Mouse (Mus musculus) thymus, adult 2 months (tissue): ENCODE measurements around the gene Nxnl1. TPM values are rescaled to one million over a fixed set of nuclear protein-coding genes. Genes with fewer than 3 reads are reported as not detected.

ENCODE experiments used
- DNase-seq: peaks from one replicate; pipeline ENCODE4 v3.0.0; 2021
- H3K27ac ChIP-seq: fragments of 200-500 bp; 2 replicates; pipeline ENCODE4 v1.5.1; 2012; ENCODE audit warnings: low read length, control low read depth; ENCODE audit not compliant: control insufficient read depth, insufficient read depth
- H3K27me3 ChIP-seq: fragments of 200-500 bp; 2 replicates; pipeline ENCODE4 v1.6.1; 2012; ENCODE audit warnings: mild to moderate bottlenecking, low read length, moderate library complexity, mixed read lengths; ENCODE audit not compliant: control insufficient read depth, insufficient read depth
- H3K36me3 ChIP-seq: fragments of 200-500 bp; 2 replicates; pipeline ENCODE4 v1.6.1; 2012; ENCODE audit warnings: mild to moderate bottlenecking, low read length, moderate library complexity; ENCODE audit not compliant: control insufficient read depth, insufficient read depth
- H3K4me1 ChIP-seq: fragments of 200-500 bp; replicated peaks from 2 replicates; pipeline ENCODE4 v1.6.1; 2012; ENCODE audit warnings: low read length; ENCODE audit not compliant: control insufficient read depth, insufficient read depth
- H3K4me3 ChIP-seq: fragments of 200-500 bp; 2 replicates; pipeline ENCODE4 v1.5.1; 2012; ENCODE audit warnings: mild to moderate bottlenecking, low read length, control low read depth, moderate library complexity; ENCODE audit not compliant: control insufficient read depth, insufficient read depth
- CTCF ChIP-seq: fragments of 200-500 bp; IDR thresholded peaks from 2 replicates; pipeline ENCODE4 v1.5.1; 2012; ENCODE audit warnings: mild to moderate bottlenecking, control low read depth, low read length, moderate library complexity, borderline replicate concordance; ENCODE audit not compliant: control insufficient read depth, poor library complexity, insufficient read depth; ENCODE audit errors: extremely low read depth
- POLR2A ChIP-seq: fragments of 200-500 bp; IDR thresholded peaks from 2 replicates; pipeline ENCODE4 v1.6.1; 2012; ENCODE audit warnings: mild to moderate bottlenecking, low read length, control low read depth, moderate library complexity; ENCODE audit not compliant: control insufficient read depth, poor library complexity, insufficient read depth; ENCODE audit errors: extremely low read depth
- WGBS: fragments of 180-500 bp; shearing (Covaris S2); methylation state at CpG from one replicate; pipeline ENCODE4 v1.1.7; 2018; 5-methylcytosine and 5-hydroxymethylcytosine counted together
- polyA plus RNA-seq: library from polyadenylated mRNA; depleted of rRNA; stranded (reverse); fragments of >200 nt; gene quantifications from 2 replicates; pipeline ENCODE4 v1.2.3, GENCODE M21; 2012

Nxnl1 gene
- polyA plus RNA-seq, 1 experiment = 0.05 TPM

DNA sequence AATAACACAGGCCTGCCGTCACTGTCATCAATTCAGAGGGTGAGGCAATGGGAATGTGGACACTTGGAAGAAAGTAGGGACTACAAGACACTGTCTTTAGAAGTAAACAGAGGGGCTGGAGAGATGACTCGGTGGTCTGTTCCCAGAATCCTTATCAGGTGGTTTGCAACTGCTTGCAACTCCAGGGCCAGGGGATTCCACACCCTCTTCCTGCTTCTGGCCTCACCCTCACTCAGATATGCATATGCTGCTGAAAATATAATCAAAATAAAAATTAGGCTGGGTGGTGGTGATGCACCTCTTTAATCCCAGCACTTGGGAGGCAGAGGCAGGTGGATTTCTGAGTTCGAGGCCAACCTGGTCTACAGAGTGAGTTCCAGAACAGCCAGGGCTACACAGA lies 6.3 kb downstream of the Nxnl1 start:
- H3K27me3 ChIP-seq = no peaks in the 10 kb centered on the region
- H3K36me3 ChIP-seq = no peaks in the 10 kb centered on the region
- H3K4me1 ChIP-seq = peaks cover 39% of the 10 kb centered on the region

DNA sequence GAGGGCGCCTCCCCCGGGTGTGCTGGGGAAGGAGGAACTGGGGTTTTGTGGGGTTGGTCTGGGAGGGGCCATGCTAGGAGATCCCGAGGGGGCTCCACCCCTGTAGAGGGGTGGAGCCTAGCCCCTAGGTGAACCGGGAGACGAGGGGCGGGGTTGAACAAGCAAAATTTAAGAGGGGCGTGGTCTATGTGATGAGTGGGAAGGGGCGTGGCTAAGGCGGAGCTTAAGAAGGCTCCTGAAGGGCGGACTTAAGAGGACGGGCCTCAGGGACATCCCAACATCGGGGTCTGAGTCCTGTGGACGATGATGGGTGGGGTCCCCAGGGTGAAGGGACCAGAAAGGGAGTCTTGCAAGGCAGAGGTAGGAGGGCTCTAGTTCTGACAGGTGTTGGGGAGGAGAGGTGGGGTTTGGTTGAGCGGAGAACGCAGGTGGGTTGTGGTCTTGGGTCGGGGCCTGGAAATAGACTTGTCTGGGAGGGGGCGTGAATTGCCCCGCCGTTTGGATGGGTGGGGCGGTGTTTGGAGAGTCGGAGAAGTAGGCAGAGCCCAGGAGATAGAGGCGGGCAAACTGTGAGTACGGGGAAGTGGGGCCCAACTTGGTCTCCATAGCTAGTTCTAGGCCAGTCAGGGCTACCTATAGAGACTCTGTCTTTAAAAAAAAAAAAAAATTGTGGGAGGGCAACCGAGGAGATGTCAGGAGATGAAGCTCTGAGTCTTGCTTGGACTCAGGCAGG lies 7.3 kb downstream of the Nxnl1 start:
- H3K4me3 ChIP-seq = peak overlapping the region; percentile 70
- H3K4me1 ChIP-seq = peaks cover 42% of the 10 kb centered on the region
- no peaks in the 10 kb centered on the region for H3K36me3 ChIP-seq
- WGBS = 2% methylated on average over 24 of the region's 24 CpGs
- TF ChIP-seq CTCF = peak; percentile 56; the same call in 1 of the 2 replicates
- TF ChIP-seq POLR2A = 0 out of 2 replicates have a peak, but pooled peaks have one; percentile 43
- H3K27me3 ChIP-seq = no peaks in the 10 kb centered on the region
- peak; percentile 80 for DNase-seq
- no peak overlapping the region for H3K27ac ChIP-seq

More for the DNA sequence above, 6.3 kb downstream of the Nxnl1 start:
- 86% methylated on average over 3 of the region's 3 CpGs for WGBS
- DNase-seq = no peak
- Histone ChIP-seq H3K27ac (no peak overlapping the region), H3K4me3 (no peak overlapping the region)
- no peak for TF ChIP-seq POLR2A
- TF ChIP-seq CTCF = no peak

DNA sequence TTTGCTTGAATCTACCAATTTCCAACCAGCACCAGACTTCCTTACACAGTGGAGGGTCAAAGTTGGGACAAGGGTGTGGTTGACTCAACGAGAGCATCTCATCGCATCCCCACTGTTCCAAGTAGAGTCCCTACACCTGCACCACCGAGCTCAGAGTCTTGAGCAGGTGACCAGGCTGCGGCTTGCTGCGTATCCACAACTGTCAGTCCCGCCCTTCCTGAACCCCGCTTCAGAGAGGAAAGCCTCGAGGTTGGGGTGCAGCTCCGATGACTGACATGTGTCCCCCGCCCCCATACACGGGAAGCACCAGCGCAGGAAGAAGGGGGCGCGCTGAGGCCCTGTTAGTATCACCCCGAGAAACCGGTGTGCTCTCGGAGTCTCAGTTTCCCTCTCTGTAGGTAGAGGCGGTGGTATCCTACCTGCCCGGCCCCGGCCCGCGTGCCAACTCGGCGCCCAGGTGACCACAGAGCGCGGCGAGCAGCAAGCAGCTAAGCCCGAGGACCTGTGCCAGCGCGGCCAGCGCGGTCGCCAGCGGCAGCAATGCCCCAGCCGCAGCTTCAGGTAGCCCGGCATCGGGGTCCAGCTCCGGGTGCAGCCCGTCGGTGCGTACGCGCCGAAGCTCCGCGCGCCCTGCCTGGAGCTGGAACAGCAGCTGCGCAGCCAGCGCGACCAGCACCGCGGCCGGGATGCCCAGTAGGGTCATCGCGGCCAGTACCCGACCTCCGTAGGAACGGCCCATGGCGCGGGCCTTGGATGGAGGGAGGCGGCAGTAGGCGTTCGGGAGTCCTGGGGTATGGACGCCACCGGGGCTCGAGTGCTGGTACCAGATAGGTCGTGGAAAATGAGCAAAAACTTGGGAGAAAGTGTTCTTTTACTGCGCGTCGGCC lies 8.1 kb downstream of the Nxnl1 start, which contains the start of gene Tmem221:
Gene Tmem221 (minus strand): TSS at position 801 of the 887 bp plus-strand sequence.
- H3K36me3 ChIP-seq = no peaks in the 10 kb centered on the region
- WGBS = 1% methylated on average over 70 of the region's 70 CpGs
- peaks cover 50% of the 10 kb centered on the region for H3K4me1 ChIP-seq
- peak; percentile 76 for DNase-seq
- no peaks in the 10 kb centered on the region for H3K27me3 ChIP-seq
- H3K4me3 ChIP-seq = peak within 1 kb of the TSS; percentile 70
- TF ChIP-seq POLR2A = peak; percentile 41; the same call in 1 of the 2 replicates
- no peak for TF ChIP-seq CTCF
- peak within 1 kb of the TSS; percentile 53; the same call in 1 of the 2 replicates for H3K27ac ChIP-seq

DNA sequence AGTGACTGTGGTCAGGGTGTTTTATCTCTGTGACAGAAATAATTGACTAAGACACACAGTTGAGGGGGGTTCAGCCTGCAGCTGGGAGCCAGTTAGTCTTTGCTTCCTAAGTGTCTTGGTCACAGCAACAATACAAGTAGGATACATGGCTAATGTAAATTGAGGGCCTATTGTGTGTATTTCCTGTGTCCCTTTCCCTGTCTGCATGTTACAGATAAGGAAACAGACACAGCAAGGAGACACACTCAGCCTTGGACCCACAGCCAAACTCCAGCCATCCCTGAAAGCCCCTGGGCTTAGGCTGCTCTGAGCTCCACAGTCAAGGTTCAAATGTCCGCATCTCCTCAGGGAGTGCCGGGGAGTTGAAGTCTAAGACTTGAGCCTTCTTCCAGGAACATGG lies 11.8 kb downstream of the Nxnl1 start:
- Histone ChIP-seq H3K27me3 (no peaks in the 10 kb centered on the region), H3K4me3 (no peak overlapping the region), H3K36me3 (no peaks in the 10 kb centered on the region), H3K4me1 (peaks cover 51% of the 10 kb centered on the region), H3K27ac (no peak overlapping the region)
- 98% methylated on average over 2 of the region's 2 CpGs for WGBS
- TF ChIP-seq POLR2A (no peak), CTCF (no peak)
- no peak for DNase-seq

DNA sequence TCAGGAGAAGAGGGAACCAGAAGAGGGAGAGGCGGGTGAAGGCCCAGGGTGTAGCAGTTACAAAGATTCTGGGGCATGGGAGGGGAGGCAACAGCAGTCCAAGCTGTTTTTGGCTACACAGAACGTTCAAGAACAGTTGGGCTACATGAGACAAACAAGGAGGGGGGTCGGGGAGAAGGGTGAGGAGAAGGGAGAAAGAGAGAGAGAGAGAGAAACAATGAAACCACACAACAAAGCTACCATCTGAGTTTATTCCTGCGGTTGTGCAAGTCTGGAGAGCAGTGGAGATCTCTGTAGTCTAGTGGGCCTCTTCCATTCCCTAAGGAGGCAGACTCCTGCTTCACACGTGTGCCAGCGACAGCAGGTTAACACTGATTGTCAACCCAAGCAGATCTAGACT lies 12.4 kb downstream of the Nxnl1 start:
- H3K36me3 ChIP-seq = no peaks in the 10 kb centered on the region
- DNase-seq = no peak
- no peaks in the 10 kb centered on the region for H3K27me3 ChIP-seq
- 76% methylated on average over 6 of the region's 6 CpGs for WGBS
- no peak overlapping the region for H3K27ac ChIP-seq
- H3K4me3 ChIP-seq = no peak overlapping the region
- peaks cover 45% of the 10 kb centered on the region for H3K4me1 ChIP-seq
- TF ChIP-seq CTCF = no peak
- TF ChIP-seq POLR2A = no peak

DNA sequence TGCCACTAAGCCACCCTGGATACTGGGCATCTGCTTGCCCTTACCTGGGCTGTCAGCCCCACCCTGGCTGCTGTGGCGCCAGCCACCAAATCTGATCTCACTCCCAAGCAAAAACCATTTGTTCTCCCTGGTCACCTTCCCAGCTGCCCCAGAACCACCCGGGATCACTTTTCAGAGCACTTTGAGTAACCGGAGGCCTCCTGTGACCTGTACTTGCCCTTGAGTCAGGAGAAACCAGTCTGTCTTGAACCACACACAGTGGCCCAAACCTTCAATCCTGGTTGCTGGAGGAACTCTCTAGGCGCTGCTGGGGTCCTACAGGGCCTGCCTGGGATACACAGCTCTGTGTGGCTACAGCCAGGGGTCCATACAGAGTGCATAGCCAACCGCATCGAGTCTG lies 13.6 kb downstream of the Nxnl1 start:
- no peak for DNase-seq
- Histone ChIP-seq H3K27ac (no peak overlapping the region), H3K4me3 (no peak overlapping the region), H3K27me3 (no peaks in the 10 kb centered on the region), H3K36me3 (no peaks in the 10 kb centered on the region), H3K4me1 (peaks cover 43% of the 10 kb centered on the region)
- WGBS = 95% methylated on average over 6 of the region's 6 CpGs
- TF ChIP-seq CTCF = no peak
- no peak for TF ChIP-seq POLR2A

DNA sequence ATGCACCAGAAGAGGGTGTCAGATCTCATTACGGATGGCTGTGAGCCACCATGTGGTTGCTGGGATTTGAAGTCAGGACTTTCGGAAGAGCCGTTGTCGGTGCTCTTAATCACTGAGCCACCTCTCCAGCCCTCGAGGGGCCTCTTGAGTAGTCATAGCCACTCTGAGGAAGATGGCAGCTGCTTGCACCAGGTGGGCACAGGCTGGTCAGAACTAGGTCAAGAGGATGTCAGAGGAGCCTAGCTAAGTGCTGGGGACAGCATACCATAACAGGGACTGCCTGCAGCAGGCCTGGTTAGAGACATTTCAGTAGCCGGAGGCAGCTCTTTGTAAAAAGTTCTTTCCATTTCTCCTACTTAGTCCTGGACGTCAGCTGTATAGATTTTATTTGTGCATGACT lies 15.6 kb downstream of the Nxnl1 start:
- Histone ChIP-seq H3K27ac (peak overlapping the region; percentile 3; the same call in 1 of the 2 replicates), H3K36me3 (no peaks in the 10 kb centered on the region), H3K27me3 (no peaks in the 10 kb centered on the region), H3K4me1 (peaks cover 43% of the 10 kb centered on the region), H3K4me3 (no peak overlapping the region)
- 71% methylated on average over 7 of the region's 7 CpGs for WGBS
- DNase-seq = peak; percentile 50
- no peak for TF ChIP-seq CTCF
- no peak for TF ChIP-seq POLR2A
